Mouse (Mus musculus) MEL (cell line): ENCODE measurements at regions not wholly inside any gene's neighbourhood (a gene's known extent, or its start where the extent isn't known, plus 50 kb on each side); places are given as distances from the start of the nearest gene placed in this dataset.

ENCODE experiments used
- DNase-seq: peaks from one replicate; pipeline ENCODE4 v3.0.0; 2011; ENCODE audit warnings: low read depth, low spot score
- H3K27ac ChIP-seq: 2 replicates; pipeline ENCODE4 v1.5.1; 2012; ENCODE audit warnings: low read depth, mild to moderate bottlenecking, control low read depth, low read length, moderate library complexity; ENCODE audit not compliant: control insufficient read depth
- H3K27me3 ChIP-seq, 2 experiments: fragments of 150-350 bp in 1 of 2; sonication (generic) in 1 of 2; 2 replicates each; pipeline ENCODE4 v1.6.1; 2012; ENCODE audit warnings: low read length in 2 of 2, mild to moderate bottlenecking in 2 of 2, improper control_type of control experiment in 1 of 2, moderate library complexity in 1 of 2; ENCODE audit not compliant: insufficient read depth in 2 of 2, control insufficient read depth in 1 of 2
- H3K36me3 ChIP-seq, 2 experiments: 2 replicates each; pipeline ENCODE4 v1.6.1; 2012 to 2014; ENCODE audit warnings: low read length in 2 of 2, improper control_type of control experiment in 1 of 2, inconsistent platforms in 1 of 2, mild to moderate bottlenecking in 1 of 2; ENCODE audit not compliant: insufficient read depth in 2 of 2, control insufficient read depth in 1 of 2
- H3K4me1 ChIP-seq, 2 experiments: fragments of 150-350 bp in 1 of 2; sonication (generic) in 1 of 2; 2 replicates each; pipeline ENCODE4 v1.6.1; 2012; ENCODE audit warnings: low read length in 2 of 2, improper control_type of control experiment in 1 of 2, mild to moderate bottlenecking in 1 of 2; ENCODE audit not compliant: insufficient read depth in 2 of 2, control insufficient read depth in 1 of 2
- H3K4me3 ChIP-seq, 2 experiments: fragments of 150-350 bp in 1 of 2; sonication (generic) in 1 of 2; 2 replicates each; pipeline ENCODE4 v1.5.1; 2012; ENCODE audit warnings: low read depth in 2 of 2, low read length in 2 of 2, mild to moderate bottlenecking in 2 of 2, moderate library complexity in 2 of 2, control low read depth in 1 of 2, improper control_type of control experiment in 1 of 2; ENCODE audit not compliant: control insufficient read depth in 1 of 2, insufficient read depth in 1 of 2
- H3K79me2 ChIP-seq: 2 replicates; pipeline ENCODE4 v1.6.1; 2012; ENCODE audit warnings: mild to moderate bottlenecking, low read length, moderate library complexity; ENCODE audit not compliant: control insufficient read depth, poor library complexity, insufficient read depth
- H3K9ac ChIP-seq: 2 replicates; pipeline ENCODE4 v1.6.1; 2012; ENCODE audit warnings: low read depth, mild to moderate bottlenecking, control low read depth, low read length, moderate library complexity; ENCODE audit not compliant: control insufficient read depth, poor library complexity, severe bottlenecking
- H3K9me3 ChIP-seq: fragments of 150-350 bp; sonication (generic); replicated peaks from 2 replicates; pipeline ENCODE4 v1.6.1; 2012; ENCODE audit warnings: mild to moderate bottlenecking, low read length, improper control_type of control experiment, moderate library complexity; ENCODE audit not compliant: insufficient read depth
- BHLHE40 ChIP-seq: IDR thresholded peaks from 2 replicates; pipeline ENCODE4 v1.6.1; 2012; ENCODE audit warnings: low read depth, mild to moderate bottlenecking, inconsistent platforms, low read length, improper control_type of control experiment, borderline replicate concordance
- CHD1 ChIP-seq: IDR thresholded peaks from 2 replicates; pipeline ENCODE4 v1.6.1; 2012; ENCODE audit warnings: low read depth, mild to moderate bottlenecking, inconsistent platforms, low read length, improper control_type of control experiment
- CTCF ChIP-seq, 3 experiments: IDR thresholded peaks in 2 of 3; conservative IDR thresholded peaks in 1 of 3; 2 replicates each; pipeline ENCODE4 v1.5.1; 2011 to 2012; ENCODE audit warnings: low read length in 3 of 3, low read depth in 2 of 3, mild to moderate bottlenecking in 2 of 3, improper control_type of control experiment in 1 of 3, inconsistent platforms in 1 of 3, mixed read lengths in 1 of 3, moderate library complexity in 1 of 3; ENCODE audit not compliant: control insufficient read depth in 1 of 3, insufficient read depth in 1 of 3, poor library complexity in 1 of 3, severe bottlenecking in 1 of 3
- ELF1 ChIP-seq: IDR thresholded peaks from 2 replicates; pipeline ENCODE4 v1.6.1; 2014; ENCODE audit warnings: low read depth, mild to moderate bottlenecking, inconsistent platforms, low read length, improper control_type of control experiment, moderate library complexity
- ETS1 ChIP-seq: IDR thresholded peaks from 2 replicates; pipeline ENCODE4 v1.6.1; 2012; ENCODE audit warnings: low read depth, mild to moderate bottlenecking, inconsistent platforms, low read length, improper control_type of control experiment, moderate library complexity
- GABPA ChIP-seq: IDR thresholded peaks from 2 replicates; pipeline ENCODE4 v1.6.1; 2012; ENCODE audit warnings: low read depth, mild to moderate bottlenecking, inconsistent platforms, low read length, improper control_type of control experiment, moderate library complexity
- HCFC1 ChIP-seq: IDR thresholded peaks from 2 replicates; pipeline ENCODE4 v1.6.1; 2012; ENCODE audit warnings: low read depth, mild to moderate bottlenecking, inconsistent platforms, low read length, improper control_type of control experiment, moderate library complexity
- JUND ChIP-seq: IDR thresholded peaks from 2 replicates; pipeline ENCODE4 v1.6.1; 2011; ENCODE audit warnings: low read depth, mild to moderate bottlenecking, improper control_type of control experiment, low read length
- MAFK ChIP-seq: IDR thresholded peaks from 2 replicates; pipeline ENCODE4 v1.6.1; 2011; ENCODE audit warnings: low read depth, mild to moderate bottlenecking, low read length, improper control_type of control experiment, borderline replicate concordance
- MAX ChIP-seq: IDR thresholded peaks from 2 replicates; pipeline ENCODE4 v1.6.1; 2011; ENCODE audit warnings: low read length, improper control_type of control experiment
- MYC ChIP-seq: IDR thresholded peaks from 2 replicates; pipeline ENCODE4 v1.6.1; 2011; ENCODE audit warnings: low read depth, mild to moderate bottlenecking, low read length, improper control_type of control experiment, moderate library complexity
- NELFE ChIP-seq: IDR thresholded peaks from 2 replicates; pipeline ENCODE4 v1.6.1; 2011; ENCODE audit warnings: low read depth, low read length, improper control_type of control experiment
- RAD21 ChIP-seq: IDR thresholded peaks from 2 replicates; pipeline ENCODE4 v1.6.1; 2011; ENCODE audit warnings: mild to moderate bottlenecking, low read depth, low read length, improper control_type of control experiment
- TBP ChIP-seq: IDR thresholded peaks from 2 replicates; pipeline ENCODE4 v1.8.0; 2011; ENCODE audit warnings: low read depth, low read length, improper control_type of control experiment
- TCF12 ChIP-seq: IDR thresholded peaks from 2 replicates; pipeline ENCODE4 v1.6.1; 2014; ENCODE audit warnings: low read depth, mild to moderate bottlenecking, inconsistent platforms, low read length, improper control_type of control experiment, moderate library complexity
- UBTF ChIP-seq: IDR thresholded peaks from 2 replicates; pipeline ENCODE4 v1.6.1; 2012; ENCODE audit warnings: low read depth, mild to moderate bottlenecking, inconsistent platforms, low read length, improper control_type of control experiment, moderate library complexity, borderline replicate concordance; ENCODE audit not compliant: insufficient read depth
- ZKSCAN1 ChIP-seq: IDR thresholded peaks from 2 replicates; pipeline ENCODE4 v1.6.1; 2012; ENCODE audit warnings: low read depth, mild to moderate bottlenecking, inconsistent platforms, low read length, improper control_type of control experiment, moderate library complexity
- ZNF384 ChIP-seq: IDR thresholded peaks from 2 replicates; pipeline ENCODE4 v1.6.1; 2012; ENCODE audit warnings: low read depth, mild to moderate bottlenecking, inconsistent platforms, low read length, improper control_type of control experiment

- Histone ChIP-seq H3K4me1 (no peaks in the 10 kb centered on the region), H3K27ac (no peak overlapping the region), H3K9ac (no peak overlapping the region), H3K4me3 (no peak overlapping the region), H3K9me3 (no peaks in the 10 kb centered on the region), H3K27me3 (peaks cover 0 to 3% of the 10 kb centered on the region in 2 experiments; a peak in 3 of 4 replicates), H3K79me2 (no peaks in the 10 kb centered on the region), H3K36me3 (no peaks in the 10 kb centered on the region)
- TF ChIP-seq BHLHE40 (no peak), RAD21 (no peak), JUND (no peak), CTCF (IDR thresholded peaks at IDR 0.05 in 2 of 3, conservative IDR thresholded peaks at IDR 0.05 in 1 of 3; ENCODE audit: control insufficient read depth in 1 of 3, insufficient read depth in 1 of 3, low read depth in 2 of 3, low read length in 3 of 3, poor library complexity in 1 of 3, severe bottlenecking in 1 of 3) (no peak), ZKSCAN1 (no peak), MAFK (no peak), MYC (no peak), ETS1 (no peak), CHD1 (no peak), MAX (no peak), TBP (no peak), TCF12 (no peak)
- no peak for DNase-seq
Measured at GRCm38 (mm10) chr5:74857861-74858260, 155.1 kb upstream of the Lnx1 start.

- peaks cover 0 to 3% of the 10 kb centered on the region in 2 experiments; a peak in 3 of 4 replicates for H3K27me3 ChIP-seq
- no peaks in the 10 kb centered on the region for H3K4me1 ChIP-seq
- no peaks in the 10 kb centered on the region for H3K79me2 ChIP-seq
- no peak for TF ChIP-seq GABPA
- TF ChIP-seq HCFC1: no peak
- no peak for TF ChIP-seq ELF1
- no peak for TF ChIP-seq ZNF384
- TF ChIP-seq UBTF: no peak
- no peak for TF ChIP-seq TBP
- TF ChIP-seq NELFE: no peak
- TF ChIP-seq BHLHE40: no peak
- TF ChIP-seq, all 39 proteins: peak for 0
- no peaks in the 10 kb centered on the region for H3K36me3 ChIP-seq
- no peak overlapping the region for H3K4me3 ChIP-seq
- H3K9me3 ChIP-seq: no peaks in the 10 kb centered on the region
- no peak overlapping the region for H3K9ac ChIP-seq
- no peak for DNase-seq
- no peak overlapping the region for H3K27ac ChIP-seq
Measured at GRCm38 (mm10) chr5:74857161-74857560, 154.4 kb upstream of the Lnx1 start.
